Mouse (Mus musculus) forebrain, embryonic 16.5 days (tissue): ENCODE results near the gene Uba52. TPM values are rescaled to one million over a fixed set of nuclear protein-coding genes. Genes with fewer than 3 reads are reported as not detected.

Experiments
- ATAC-seq: fragments of 200-750 bp; cut with Nextera tagmentation; 2 replicates; pipeline ENCODE4 v1.8.0; 2017; ENCODE audit warnings: mild to moderate bottlenecking, moderate library complexity
- H3K27ac ChIP-seq: fragments of 300-500 bp; sonication (generic); 2 replicates; pipeline ENCODE4 v1.5.1; 2014; ENCODE audit warnings: low read length, control low read depth
- H3K27me3 ChIP-seq: fragments of 300-500 bp; sonication (generic); replicated peaks from 2 replicates; pipeline ENCODE4 v1.6.1; 2014; ENCODE audit warnings: low read length; ENCODE audit not compliant: control insufficient read depth, insufficient read depth
- H3K36me3 ChIP-seq: fragments of 300-500 bp; sonication (generic); 2 replicates; pipeline ENCODE4 v1.6.1; 2014; ENCODE audit not compliant: control insufficient read depth, insufficient read depth
- H3K4me1 ChIP-seq: fragments of 300-500 bp; sonication (generic); replicated peaks from 2 replicates; pipeline ENCODE4 v1.6.1; 2014; ENCODE audit warnings: low read length; ENCODE audit not compliant: control insufficient read depth, insufficient read depth
- H3K4me2 ChIP-seq: fragments of 300-500 bp; sonication (generic); 2 replicates; pipeline ENCODE4 v1.6.1; 2014; ENCODE audit warnings: mild to moderate bottlenecking, low read length, control low read depth
- H3K4me3 ChIP-seq: fragments of 300-500 bp; sonication (generic); replicated peaks from 2 replicates; pipeline ENCODE4 v1.5.1; 2014; ENCODE audit warnings: mild to moderate bottlenecking, low read length, control low read depth
- H3K9ac ChIP-seq: fragments of 300-500 bp; sonication (generic); replicated peaks from 2 replicates; pipeline ENCODE4 v1.6.1; 2014; ENCODE audit warnings: low read depth, low read length, control low read depth
- H3K9me3 ChIP-seq: fragments of 300-500 bp; sonication (generic); 2 replicates; pipeline ENCODE4 v1.6.1; 2016; ENCODE audit warnings: low read length; ENCODE audit not compliant: control insufficient read depth
- WGBS: fragments of 180-500 bp; shearing (Covaris S2); extraction: QIAGEN DNeasy Blood & Tissue Kit; methylation state at CpG from one replicate; pipeline ENCODE4 v1.1.7; 2014; 5-methylcytosine and 5-hydroxymethylcytosine counted together
- polyA plus RNA-seq: library from polyadenylated mRNA; unstranded; fragments of >200 nt; fragmentation: Nextera tagmentation; extraction: Ambion mirVana; gene quantifications from 2 replicates; pipeline ENCODE4 v1.2.1, GENCODE M21; 2015

Uba52 gene
- 660 and 697 TPM in 2 replicates for polyA plus RNA-seq

DNA sequence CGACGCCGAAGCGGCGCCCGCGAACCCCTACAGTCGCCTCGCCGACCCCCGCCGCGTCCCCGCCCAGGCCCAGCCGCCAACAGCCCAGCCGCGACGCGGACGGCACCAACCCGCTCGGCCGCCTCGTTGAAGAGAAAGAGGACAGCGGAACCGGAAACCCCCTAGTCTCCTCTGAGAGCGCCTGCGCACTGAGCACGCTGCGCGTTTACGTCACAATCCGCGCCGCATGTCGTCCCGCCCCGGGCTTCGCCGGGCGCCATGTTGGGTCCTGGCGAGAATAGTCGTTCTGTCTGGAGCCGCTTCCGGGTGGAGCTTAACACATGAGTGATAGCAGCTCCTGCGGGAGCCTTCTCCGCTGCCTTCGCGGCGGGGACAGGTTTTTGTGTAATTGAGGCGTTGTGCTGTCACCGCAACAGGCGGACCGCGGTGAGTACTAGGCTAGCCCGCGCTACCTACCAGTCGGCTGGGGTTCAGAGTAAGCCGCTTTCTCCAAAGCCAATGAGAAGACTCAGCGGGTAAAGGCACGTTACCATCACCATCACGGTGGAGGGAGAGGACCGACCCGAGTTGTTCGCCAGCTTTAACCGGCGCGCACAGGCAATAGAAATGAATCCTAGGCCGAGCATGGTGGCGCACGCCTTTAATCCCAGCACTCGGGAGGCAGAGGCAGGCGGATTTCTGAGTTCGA, at the start of gene Uba52:
Gene Uba52 (minus strand): TSS at position 574 of the 688 bp plus-strand sequence.
- WGBS, result 1% methylated on average over 66 of the region's 74 CpGs
- ATAC-seq, result peak; percentile 87
- Histone ChIP-seq H3K36me3 (peaks cover 11% of the 10 kb centered on the region), H3K9me3 (no peaks in the 10 kb centered on the region), H3K9ac (peak within 1 kb of the TSS; percentile 96), H3K27ac (peak within 1 kb of the TSS; percentile 98), H3K4me3 (peak within 1 kb of the TSS; percentile 87), H3K4me2 (peak within 1 kb of the TSS; percentile 100), H3K27me3 (no peaks in the 10 kb centered on the region), H3K4me1 (peaks cover 25% of the 10 kb centered on the region)

DNA sequence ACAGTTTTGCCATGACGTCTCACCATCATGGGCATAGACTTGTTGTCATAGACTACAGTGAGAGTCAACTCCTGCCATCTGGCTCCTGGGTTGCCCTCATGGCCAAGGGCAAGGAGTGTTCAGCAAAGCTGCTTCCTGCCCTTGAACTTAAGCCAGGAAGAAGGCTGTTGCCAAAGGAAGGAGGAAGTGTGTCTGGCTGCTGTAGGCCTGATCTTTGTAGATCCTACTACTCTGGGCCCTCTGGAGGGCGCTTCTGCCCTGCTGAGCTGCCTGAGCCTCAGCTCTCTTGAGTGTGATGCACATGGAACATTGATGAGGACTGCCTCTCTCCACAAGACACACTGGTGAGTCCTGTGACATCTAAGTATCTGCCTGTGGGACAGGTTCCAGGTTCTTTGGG, 49.5 kb upstream of the Uba52 start:
- Histone ChIP-seq H3K27ac (no peak overlapping the region), H3K9me3 (no peaks in the 10 kb centered on the region), H3K27me3 (no peaks in the 10 kb centered on the region), H3K4me3 (no peak overlapping the region), H3K4me1 (no peaks in the 10 kb centered on the region), H3K9ac (no peak overlapping the region), H3K36me3 (no peaks in the 10 kb centered on the region), H3K4me2 (no peak overlapping the region)
- 66% methylated on average over 2 of the region's 2 CpGs for WGBS
- no peak for ATAC-seq

DNA sequence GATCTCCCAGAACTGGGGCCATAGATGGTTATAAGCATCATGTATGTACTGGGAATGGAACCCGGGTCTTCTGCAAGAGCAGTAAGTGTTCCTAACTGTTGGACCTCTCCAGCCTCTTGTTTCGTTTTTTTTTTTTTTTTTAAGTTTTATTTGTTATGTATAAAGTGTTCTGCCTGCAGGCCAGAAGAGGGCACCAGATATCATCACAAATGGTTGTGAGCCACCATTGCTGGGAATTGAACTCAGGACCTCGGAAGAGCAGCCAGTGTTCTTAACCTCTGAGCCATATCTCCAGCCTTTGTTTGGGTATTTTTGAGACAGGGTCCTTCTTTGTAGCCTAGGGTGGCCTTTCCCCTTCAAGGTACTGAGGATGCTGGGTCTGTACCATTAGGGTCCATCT, 48.4 kb upstream of the Uba52 start:
- no peak for ATAC-seq
- Histone ChIP-seq H3K27me3 (no peaks in the 10 kb centered on the region), H3K27ac (no peak overlapping the region), H3K36me3 (no peaks in the 10 kb centered on the region), H3K4me2 (no peak overlapping the region), H3K9ac (no peak overlapping the region), H3K4me1 (peaks cover 3% of the 10 kb centered on the region), H3K4me3 (no peak overlapping the region), H3K9me3 (no peaks in the 10 kb centered on the region)
- 75% methylated on average over 3 of the region's 3 CpGs for WGBS

DNA sequence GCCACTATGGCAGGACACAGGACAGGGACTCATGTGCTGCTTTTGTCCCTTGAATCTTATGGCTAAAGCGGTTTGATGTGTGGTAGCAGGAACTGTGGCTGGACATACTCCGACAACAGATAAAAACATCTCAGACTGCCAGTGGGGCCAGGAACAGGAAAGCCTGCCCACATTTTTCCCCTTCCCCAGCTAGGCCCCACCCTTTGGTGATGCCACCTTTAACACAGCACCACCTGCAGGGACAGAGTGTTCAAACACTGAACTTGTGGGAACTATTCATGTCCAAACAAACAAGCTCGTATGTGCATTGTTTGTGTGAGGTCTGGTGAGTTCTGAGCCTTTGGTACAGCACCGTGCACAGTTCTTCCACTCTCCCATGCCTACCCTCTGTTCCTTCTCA, 47.7 kb upstream of the Uba52 start:
- Histone ChIP-seq H3K36me3 (no peaks in the 10 kb centered on the region), H3K4me2 (no peak overlapping the region), H3K9me3 (no peaks in the 10 kb centered on the region), H3K27ac (no peak overlapping the region), H3K4me1 (peaks cover 9% of the 10 kb centered on the region), H3K4me3 (no peak overlapping the region), H3K27me3 (no peaks in the 10 kb centered on the region), H3K9ac (no peak overlapping the region)
- ATAC-seq, result no peak
- 64% methylated on average over 4 of the region's 4 CpGs for WGBS

GRCm38 (mm10) chr8:70555079-70555747, 44.6 kb upstream of the Uba52 start:
- WGBS, result 94% methylated on average over 4 of the region's 4 CpGs
- H3K9me3 ChIP-seq, result no peaks in the 10 kb centered on the region
- ATAC-seq, result no peak
- H3K27me3 ChIP-seq, result no peaks in the 10 kb centered on the region
- no peaks in the 10 kb centered on the region for H3K36me3 ChIP-seq
- H3K4me2 ChIP-seq, result no peak overlapping the region
- H3K27ac ChIP-seq, result no peak overlapping the region
- no peak overlapping the region for H3K9ac ChIP-seq
- H3K4me3 ChIP-seq, result no peak overlapping the region
- H3K4me1 ChIP-seq, result peaks cover 10% of the 10 kb centered on the region

GRCm38 (mm10) chr8:70553740-70554139, 43.1 kb upstream of the Uba52 start:
- Histone ChIP-seq H3K27me3 (no peaks in the 10 kb centered on the region), H3K9ac (no peak overlapping the region), H3K9me3 (no peaks in the 10 kb centered on the region), H3K4me3 (no peak overlapping the region), H3K27ac (no peak overlapping the region), H3K4me1 (peaks cover 10% of the 10 kb centered on the region), H3K36me3 (no peaks in the 10 kb centered on the region), H3K4me2 (no peak overlapping the region)
- 0 out of 2 replicates have a peak, but pooled peaks have one; percentile 20 for ATAC-seq

GRCm38 (mm10) chr8:70552836-70553235, 42.2 kb upstream of the Uba52 start:
- 36% methylated on average over 1 of the region's 1 CpGs for WGBS
- Histone ChIP-seq H3K4me2 (no peak overlapping the region), H3K36me3 (no peaks in the 10 kb centered on the region), H3K4me1 (peaks cover 10% of the 10 kb centered on the region), H3K9me3 (no peaks in the 10 kb centered on the region), H3K27me3 (no peaks in the 10 kb centered on the region), H3K27ac (no peak overlapping the region), H3K4me3 (no peak overlapping the region), H3K9ac (no peak overlapping the region)
- ATAC-seq, result no peak

GRCm38 (mm10) chr8:70551558-70552161, 41.1 kb upstream of the Uba52 start:
- ATAC-seq, result no peak
- peaks cover 10% of the 10 kb centered on the region for H3K4me1 ChIP-seq
- no peaks in the 10 kb centered on the region for H3K9me3 ChIP-seq
- no peaks in the 10 kb centered on the region for H3K27me3 ChIP-seq
- H3K4me3 ChIP-seq, result no peak overlapping the region
- WGBS, result 76% methylated on average over 3 of the region's 3 CpGs
- H3K4me2 ChIP-seq, result no peak overlapping the region
- H3K36me3 ChIP-seq, result no peaks in the 10 kb centered on the region
- H3K27ac ChIP-seq, result no peak overlapping the region
- H3K9ac ChIP-seq, result no peak overlapping the region

- Histone ChIP-seq H3K9ac (no peak overlapping the region), H3K4me3 (no peak overlapping the region), H3K27me3 (no peaks in the 10 kb centered on the region), H3K4me2 (no peak overlapping the region), H3K4me1 (peaks cover 10% of the 10 kb centered on the region), H3K36me3 (no peaks in the 10 kb centered on the region), H3K27ac (no peak overlapping the region), H3K9me3 (no peaks in the 10 kb centered on the region)
- no peak for ATAC-seq
- 94% methylated on average over 10 of the region's 10 CpGs for WGBS
Observed at GRCm38 (mm10) chr8:70549412-70550184, 39.0 kb upstream of the Uba52 start.
